Mouse (Mus musculus): Measurements from ENCODE around the gene Srebf1.
A peak's percentile ranks its signal among the peaks of the same experiment; 100 is the strongest.

Srebf1 gene

GRCm38 (mm10) chr11:60202710-60203638 lies 19.4 kb downstream of the Srebf1 start:
- DNase-seq: peak; percentile 58

GRCm38 (mm10) chr11:60200384-60200783 lies 22.0 kb downstream of the Srebf1 start:
- DNase-seq: no peak

DNA sequence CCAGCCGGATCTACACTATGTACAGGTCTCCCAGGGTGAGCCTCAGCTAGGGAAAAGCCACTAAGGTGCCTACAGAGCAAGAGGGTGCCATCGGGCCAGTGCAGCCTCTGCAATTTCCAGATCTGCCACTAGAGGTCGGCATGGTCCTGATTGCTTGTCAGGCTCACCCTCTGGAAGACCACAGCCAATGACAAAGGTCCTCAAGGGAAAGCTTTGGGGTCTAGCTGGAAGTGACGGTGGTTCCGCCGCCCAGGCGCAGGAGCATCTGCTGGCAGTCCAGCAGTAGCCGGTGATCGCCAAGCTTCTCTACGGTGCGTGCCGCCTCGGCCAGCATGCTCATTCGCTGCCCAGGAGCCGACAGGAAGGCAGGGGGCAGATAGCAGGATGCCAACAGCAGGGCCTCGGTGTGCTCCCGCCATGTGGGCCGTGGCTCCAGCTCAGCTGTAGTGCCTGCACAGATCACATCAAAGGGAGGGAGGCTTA lies 22.6 kb downstream of the Srebf1 start:
- peak; percentile 96 for DNase-seq

DNA sequence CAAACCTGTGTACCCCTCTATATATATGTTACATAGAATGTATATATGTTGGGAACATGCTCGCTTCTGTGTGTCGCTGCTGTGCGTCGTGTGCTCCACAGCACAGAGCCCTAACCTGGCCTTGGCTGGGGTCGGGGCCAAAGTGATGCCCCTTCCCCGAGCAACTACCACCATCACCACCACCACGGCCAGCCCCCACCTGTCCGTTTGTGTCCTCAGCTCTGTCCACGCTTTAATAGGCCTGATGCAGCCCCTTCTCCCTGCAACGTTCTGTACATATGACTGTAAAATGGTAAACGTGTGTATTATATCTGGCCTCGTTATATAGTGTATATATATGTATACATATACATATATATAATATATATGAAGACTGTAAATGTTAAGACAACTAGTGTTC lies 23.7 kb downstream of the Srebf1 start:
- DNase-seq: no peak

GRCm38 (mm10) chr11:60197998-60198619 lies 24.3 kb downstream of the Srebf1 start:
- no peak for DNase-seq

DNA sequence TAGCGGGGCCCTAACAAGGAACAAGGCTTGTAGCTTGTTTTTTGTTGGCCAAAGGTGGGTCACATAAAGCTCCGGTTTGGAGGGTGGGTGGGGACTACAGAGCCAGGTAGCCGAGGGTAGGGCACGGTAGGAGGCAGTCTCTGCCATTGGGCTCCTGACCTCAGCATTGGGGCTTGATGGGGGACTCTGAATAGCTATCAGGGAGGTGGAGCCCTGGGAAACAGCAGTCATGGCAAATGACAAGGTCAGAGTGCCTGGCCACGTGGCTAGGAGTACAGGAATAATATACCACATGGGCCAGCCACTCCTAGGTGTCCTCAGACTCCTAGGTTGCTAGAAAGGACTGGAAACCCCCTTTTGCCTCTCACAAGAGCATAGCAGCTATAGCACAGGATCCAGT lies 26.0 kb downstream of the Srebf1 start:
- no peak for DNase-seq

- no peak for DNase-seq
These were observed 27.3 kb downstream of the Srebf1 start for GRCm38 (mm10) chr11:60195108-60195507.

DNA sequence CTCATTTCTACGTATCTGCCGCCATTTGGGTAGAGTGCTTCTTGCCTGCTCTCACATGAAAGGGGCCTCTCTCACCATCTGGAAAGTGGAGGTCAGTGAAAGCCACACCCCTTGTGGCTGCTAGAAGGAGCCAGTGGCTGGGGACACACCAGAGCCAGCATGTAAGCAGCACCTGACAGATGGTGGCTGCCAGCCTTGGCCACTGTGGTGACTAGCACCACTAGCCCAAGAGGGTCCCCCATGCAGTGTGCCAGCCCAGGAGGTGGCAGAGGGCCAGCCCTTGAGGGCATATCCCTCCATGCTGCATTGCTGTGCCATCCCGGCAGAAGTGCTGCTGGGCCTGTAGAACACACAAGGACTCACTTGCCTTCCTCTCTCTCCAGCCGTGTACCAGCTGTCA lies 28.8 kb downstream of the Srebf1 start:
- no peak for DNase-seq

GRCm38 (mm10) chr11:60192534-60192933 lies 29.8 kb downstream of the Srebf1 start:
- DNase-seq: no peak

DNA sequence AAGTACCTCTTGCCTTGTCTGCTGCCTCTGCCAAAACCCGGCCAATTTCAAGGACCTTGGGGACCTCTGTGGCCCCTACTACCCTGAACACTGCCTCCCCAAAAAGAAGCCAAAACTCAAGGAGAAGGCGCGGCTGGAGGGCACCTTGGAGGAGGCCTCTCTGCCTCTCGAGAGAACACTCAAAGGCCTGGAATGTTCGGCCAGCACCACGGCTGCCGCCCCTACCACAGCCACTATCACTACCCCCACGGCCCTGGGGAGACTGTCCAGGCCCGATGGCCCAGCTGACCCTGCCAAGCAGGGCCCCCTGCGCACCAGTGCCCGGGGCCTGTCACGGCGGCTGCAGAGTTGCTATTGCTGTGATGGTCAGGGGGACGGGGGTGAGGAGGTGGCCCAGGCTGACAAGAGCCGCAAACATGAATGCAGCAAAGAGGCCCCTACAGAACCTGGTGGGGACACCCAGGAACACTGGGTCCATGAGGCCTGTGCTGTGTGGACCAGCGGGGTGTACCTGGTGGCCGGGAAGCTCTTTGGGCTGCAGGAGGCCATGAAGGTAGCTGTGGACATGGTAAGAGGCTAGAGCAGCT lies 32.2 kb downstream of the Srebf1 start:
- no peak for DNase-seq

GRCm38 (mm10) chr11:60189501-60190040 lies 32.8 kb downstream of the Srebf1 start:
- DNase-seq: no peak

- no peak for DNase-seq
These were observed 34.0 kb downstream of the Srebf1 start for GRCm38 (mm10) chr11:60188275-60188853.

- no peak for DNase-seq
These were observed 35.3 kb downstream of the Srebf1 start for GRCm38 (mm10) chr11:60187070-60187469.

DNA sequence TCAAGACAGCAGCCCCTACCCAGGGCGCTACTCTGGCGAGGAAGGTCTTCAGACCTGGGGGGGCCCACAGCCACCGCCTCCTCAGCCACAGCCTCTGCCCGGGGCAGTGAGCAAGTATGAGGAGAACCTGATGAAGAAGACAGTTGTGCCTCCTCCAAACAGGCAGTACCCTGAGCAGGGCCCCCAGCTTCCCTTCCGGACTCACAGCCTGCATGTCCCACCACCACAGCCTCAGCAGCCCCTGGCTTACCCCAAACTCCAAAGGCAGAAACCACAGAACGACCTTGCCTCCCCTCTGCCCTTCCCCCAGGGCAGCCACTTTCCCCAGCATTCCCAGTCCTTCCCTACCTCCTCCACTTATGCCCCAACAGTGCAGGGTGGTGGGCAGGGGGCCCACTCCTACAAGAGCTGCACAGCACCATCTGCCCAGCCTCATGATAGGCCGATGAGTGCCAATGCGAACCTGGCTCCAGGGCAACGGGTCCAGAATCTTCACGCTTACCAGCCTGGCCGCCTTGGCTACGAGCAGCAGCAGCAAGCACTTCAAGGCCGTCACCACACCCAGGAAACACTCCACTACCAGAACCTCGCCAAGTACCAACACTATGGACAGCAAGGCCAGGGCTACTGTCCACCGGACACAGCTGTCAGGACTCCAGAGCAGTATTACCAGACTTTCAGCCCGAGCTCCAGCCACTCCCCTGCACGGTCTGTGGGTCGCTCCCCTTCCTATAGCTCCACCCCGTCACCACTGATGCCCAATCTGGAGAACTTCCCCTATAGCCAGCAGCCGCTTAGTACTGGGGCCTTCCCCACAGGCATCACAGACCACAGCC lies 36.8 kb downstream of the Srebf1 start:
- DNase-seq: peak; percentile 55

- DNase-seq: no peak
These were observed 37.7 kb downstream of the Srebf1 start for GRCm38 (mm10) chr11:60184346-60185325.

- no peak for DNase-seq
These were observed 39.6 kb downstream of the Srebf1 start for GRCm38 (mm10) chr11:60182741-60183140.

DNA sequence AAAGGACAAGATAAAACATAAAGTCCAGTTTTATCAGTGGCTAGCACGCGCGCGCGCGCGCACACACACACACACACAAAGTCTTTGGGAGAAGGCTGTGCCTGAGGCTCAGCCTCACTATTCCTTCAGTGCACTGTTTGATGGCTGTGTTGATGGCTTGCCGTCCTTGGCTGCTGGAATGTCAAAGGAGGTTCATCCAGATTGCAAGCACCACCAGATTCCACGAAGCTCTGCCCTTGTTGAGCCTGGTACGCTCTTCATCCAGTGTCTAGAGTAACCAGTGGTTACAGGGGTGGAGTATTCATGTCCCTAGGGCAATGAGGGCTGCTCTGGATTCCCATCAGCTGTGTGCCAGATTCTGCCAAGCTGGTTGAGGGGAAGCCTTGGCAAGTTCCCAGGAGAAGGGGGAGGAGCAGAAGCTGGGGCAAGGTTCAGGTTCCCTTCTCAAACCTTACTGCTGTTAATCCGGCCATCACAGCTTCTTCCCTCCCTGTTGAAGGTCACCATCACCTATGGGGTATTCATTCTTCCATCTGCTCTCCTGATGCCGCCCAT lies 40.2 kb downstream of the Srebf1 start:
- no peak for DNase-seq

DNA sequence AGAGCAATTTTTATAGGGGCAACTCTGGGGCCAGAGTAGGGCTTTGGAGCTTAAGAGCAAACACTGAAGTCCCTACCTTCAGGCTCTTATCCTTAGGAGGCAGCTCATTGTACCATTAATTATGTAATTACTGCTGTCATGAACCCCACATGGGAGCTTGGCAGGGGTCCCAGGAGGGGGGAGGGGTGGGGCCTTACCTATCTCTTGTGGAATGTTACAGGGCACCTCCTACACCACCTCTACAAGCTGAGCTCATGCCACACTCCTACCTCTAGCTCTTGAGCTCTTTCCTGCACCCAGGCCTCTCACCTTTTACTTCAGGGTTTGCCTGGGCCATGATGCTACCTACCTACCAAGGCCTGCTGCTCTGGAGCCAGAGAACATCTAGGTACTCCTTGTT lies 43.9 kb downstream of the Srebf1 start:
- peak; percentile 58 for DNase-seq

- no peak for DNase-seq
These were observed 44.4 kb downstream of the Srebf1 start for GRCm38 (mm10) chr11:60178005-60178404.

DNA sequence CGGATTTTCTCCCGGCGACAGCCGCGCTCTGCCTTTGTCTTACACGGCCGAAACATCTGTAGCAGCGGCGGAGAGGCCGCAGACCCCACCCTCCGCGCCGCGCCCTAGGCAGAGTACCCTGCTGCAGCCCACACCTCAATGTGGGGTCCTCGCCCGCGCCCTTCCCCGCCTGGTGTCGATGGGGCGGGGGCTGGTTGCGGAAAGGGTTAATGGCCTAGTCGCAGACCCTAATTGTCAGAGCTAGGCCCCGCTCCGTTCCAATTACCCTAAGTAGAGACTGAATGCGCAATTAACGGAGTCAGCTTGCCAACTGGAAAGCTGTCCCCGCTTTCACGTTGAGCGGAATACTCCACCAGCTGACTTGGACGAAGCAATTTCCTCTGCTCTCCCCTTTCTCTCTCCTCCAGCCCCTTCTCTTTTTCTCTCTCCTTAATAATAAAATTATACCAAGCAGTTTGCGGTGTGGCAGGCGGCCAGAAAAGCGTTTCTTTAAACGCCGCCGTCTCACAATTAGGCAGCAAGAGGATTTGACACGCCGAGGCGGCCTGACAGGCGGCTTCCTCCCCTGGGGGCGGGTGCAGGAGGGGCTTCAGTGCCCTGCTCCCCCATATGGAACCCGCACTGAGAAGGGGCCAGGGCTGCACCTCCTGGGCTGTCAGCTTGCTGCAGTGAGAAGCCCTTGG lies 45.3 kb downstream of the Srebf1 start:
- DNase-seq: peak; percentile 63
